Mouse (Mus musculus) liver, adult 2 months (tissue): Measurements from ENCODE around the gene Mettl17. TPM values are rescaled to one million over a fixed set of nuclear protein-coding genes. Genes with fewer than 3 reads are reported as not detected.
"Not testable (repeated sequence)": the region's sequence is repeated elsewhere in the genome, so short reads cannot be mapped to it uniquely, and the experiment has no call there.

ENCODE experiments used
- DNase-seq: peaks from one replicate; pipeline ENCODE4 v3.0.0-alpha.2; 2011; ENCODE audit warnings: low read depth, low spot score; ENCODE audit errors: extremely low read depth
- H3K27ac ChIP-seq: fragments of 200-500 bp; replicated peaks from 2 replicates; pipeline ENCODE4 v1.5.1; 2012; ENCODE audit warnings: low read depth, mild to moderate bottlenecking, control low read depth, inconsistent platforms, low read length; ENCODE audit not compliant: insufficient read depth
- H3K27me3 ChIP-seq: fragments of 200-500 bp; 2 replicates; pipeline ENCODE4 v1.6.1; 2012; ENCODE audit warnings: mild to moderate bottlenecking, moderate library complexity, low read length, inconsistent platforms; ENCODE audit not compliant: control insufficient read depth, insufficient read depth
- H3K36me3 ChIP-seq: fragments of 200-500 bp; 2 replicates; pipeline ENCODE4 v1.6.1; 2012; ENCODE audit warnings: low read length, inconsistent platforms; ENCODE audit not compliant: control insufficient read depth, insufficient read depth
- H3K4me1 ChIP-seq: fragments of 200-500 bp; 2 replicates; pipeline ENCODE4 v1.6.1; 2011; ENCODE audit warnings: low read length; ENCODE audit not compliant: control insufficient read depth, insufficient read depth
- H3K4me3 ChIP-seq: fragments of 200-500 bp; 2 replicates; pipeline ENCODE4 v1.5.1; 2011; ENCODE audit warnings: low read depth, mild to moderate bottlenecking, control low read depth, low read length, moderate library complexity; ENCODE audit not compliant: insufficient read depth
- H3K79me2 ChIP-seq: fragments of 200-500 bp; 2 replicates; pipeline ENCODE4 v1.6.1; 2012; ENCODE audit warnings: inconsistent platforms, mild to moderate bottlenecking, low read length, moderate library complexity; ENCODE audit not compliant: control insufficient read depth, insufficient read depth
- H3K9ac ChIP-seq: fragments of 200-500 bp; 2 replicates; pipeline ENCODE4 v1.6.1; 2012; ENCODE audit warnings: low read depth, mild to moderate bottlenecking, control low read depth, inconsistent platforms, low read length
- CTCF ChIP-seq: fragments of 200-500 bp; IDR thresholded peaks from 2 replicates; pipeline ENCODE4 v1.5.1; 2011; ENCODE audit warnings: low read depth, low read length, control low read depth
- POLR2A ChIP-seq: fragments of 200-500 bp; IDR thresholded peaks from 2 replicates; pipeline ENCODE4 v1.6.1; 2011; ENCODE audit warnings: low read length, control low read depth; ENCODE audit not compliant: insufficient read depth; ENCODE audit errors: extremely low read depth
- WGBS: fragments of 180-500 bp; shearing (Covaris S2); methylation state at CpG from one replicate; pipeline ENCODE4 v1.1.7; 2018; 5-methylcytosine and 5-hydroxymethylcytosine counted together
- polyA plus RNA-seq: library from polyadenylated mRNA; depleted of rRNA; stranded (reverse); fragments of >200 nt; gene quantifications from 2 replicates; pipeline ENCODE4 v1.2.3, GENCODE M21; 2012
- total RNA-seq: library from RNA; depleted of rRNA; stranded (reverse); fragments of >200 nt; gene quantifications from 2 replicates; pipeline ENCODE4 v1.2.3, GENCODE M21; 2014

Gene Mettl17
- total and polyA plus RNA-seq, 2 experiments = 14.0 to 21.0 TPM

DNA sequence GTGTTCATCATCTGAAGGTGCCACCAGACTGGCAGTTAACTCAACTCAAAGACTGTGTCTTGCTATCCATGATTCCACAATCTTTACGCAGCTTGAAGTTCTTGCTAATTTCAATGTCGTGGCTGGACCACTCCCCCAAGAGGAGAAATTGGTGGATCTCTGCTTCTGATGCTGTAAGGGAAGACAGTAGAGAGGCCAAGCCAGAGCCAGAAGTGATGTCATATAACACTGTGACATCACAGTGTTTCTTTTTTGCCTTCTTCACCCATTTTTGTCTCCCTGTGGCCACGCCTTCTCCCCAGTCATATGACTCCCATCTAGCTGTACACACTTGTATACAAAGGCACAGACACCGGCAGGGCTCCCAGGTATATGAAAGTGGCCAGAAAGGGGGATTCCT lies 33.5 kb downstream of the Mettl17 start, which contains the start of gene Tppp2:
Tppp2 (plus strand) TSS at position 301 of the 400 bp plus-strand sequence.
- Histone ChIP-seq H3K36me3 (no peaks in the 10 kb centered on the region), H3K4me3 (no peak within 1 kb of the TSS), H3K79me2 (no peaks in the 10 kb centered on the region), H3K27ac (no peak within 1 kb of the TSS), H3K27me3 (no peaks in the 10 kb centered on the region), H3K9ac (no peak within 1 kb of the TSS), H3K4me1 (peaks cover 15% of the 10 kb centered on the region)
- 93% methylated on average over 4 of the region's 4 CpGs for WGBS
- no peak for TF ChIP-seq POLR2A
- no peak for TF ChIP-seq CTCF
- no peak for DNase-seq

GRCm38 (mm10) chr14:51918966-51919365 lies 34.3 kb downstream of the Mettl17 start:
- H3K4me1 ChIP-seq = peaks cover 15% of the 10 kb centered on the region
- H3K27me3 ChIP-seq = no peaks in the 10 kb centered on the region
- no peaks in the 10 kb centered on the region for H3K36me3 ChIP-seq
- H3K27ac ChIP-seq = no peak overlapping the region
- no peaks in the 10 kb centered on the region for H3K79me2 ChIP-seq
- no peak overlapping the region for H3K9ac ChIP-seq
- H3K4me3 ChIP-seq = no peak overlapping the region
- DNase-seq = no peak
- 95% methylated on average over 4 of the region's 4 CpGs for WGBS
- TF ChIP-seq POLR2A = no peak

DNA sequence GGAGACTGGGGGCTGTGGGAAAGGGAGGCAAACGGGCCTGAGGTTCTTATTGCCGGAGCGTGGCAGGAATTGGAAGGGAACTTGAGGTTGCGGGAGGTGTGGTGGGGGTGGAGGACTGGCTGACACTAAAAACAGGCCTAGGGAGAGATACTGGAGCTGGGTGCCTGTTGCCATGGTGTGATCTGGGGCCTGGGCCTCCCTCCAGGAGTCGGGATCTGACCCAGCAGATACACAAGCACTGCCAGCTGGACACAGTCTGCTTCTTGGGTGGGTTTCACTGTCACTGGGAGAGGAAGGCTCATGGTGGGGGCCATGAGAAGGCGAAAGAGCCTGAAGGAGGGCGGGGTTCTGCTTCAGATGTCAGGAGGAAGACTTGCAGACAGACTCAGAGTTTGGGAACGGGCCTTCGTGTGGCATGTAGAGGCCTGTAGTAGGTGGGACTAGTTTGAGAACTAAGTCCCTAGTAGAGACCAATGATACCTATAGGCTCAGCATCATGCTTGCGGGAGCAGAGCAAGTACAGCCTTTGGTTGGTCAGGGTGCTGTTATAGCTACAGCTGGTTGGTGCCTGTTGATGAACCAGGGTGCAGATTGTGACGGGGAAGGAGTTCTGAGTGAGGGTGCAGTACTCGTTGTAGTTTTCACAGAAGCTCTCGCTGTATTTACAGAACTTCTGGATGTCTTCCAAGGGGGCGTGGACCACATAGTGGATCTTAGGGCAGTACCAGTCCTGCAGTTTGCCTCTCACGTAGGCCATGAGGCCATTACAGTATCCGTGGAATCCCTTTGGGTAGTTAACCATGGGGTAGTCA lies 37.3 kb downstream of the Mettl17 start:
- 57% methylated on average over 16 of the region's 16 CpGs for WGBS
- no peak overlapping the region for H3K9ac ChIP-seq

DNA sequence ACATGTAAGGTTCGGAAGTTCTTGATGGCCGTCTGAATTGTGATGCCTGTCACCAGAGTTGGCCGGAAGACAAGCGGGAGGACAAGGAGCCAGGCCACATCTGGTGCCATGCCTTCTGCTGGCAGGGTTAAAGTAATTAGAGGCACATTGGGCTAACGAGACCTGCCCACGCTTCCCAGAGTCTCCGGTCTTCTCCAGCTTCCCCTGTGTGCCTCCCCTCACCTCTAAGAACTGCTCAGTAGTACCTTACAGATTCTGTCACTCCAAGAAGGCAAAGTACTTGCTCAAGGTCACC lies 37.9 kb downstream of the Mettl17 start, which contains the start of gene Rnase13:
Rnase13 (minus strand) TSS at position 203 of the 295 bp plus-strand sequence.
- WGBS = 47% methylated on average over 7 of the region's 7 CpGs
- H3K27ac ChIP-seq = peak within 1 kb of the TSS; percentile 3
- TF ChIP-seq CTCF = no peak
- TF ChIP-seq POLR2A = no peak
- no peaks in the 10 kb centered on the region for H3K79me2 ChIP-seq
- no peak for DNase-seq
- no peak within 1 kb of the TSS for H3K4me3 ChIP-seq
- no peaks in the 10 kb centered on the region for H3K27me3 ChIP-seq
- peaks cover 8% of the 10 kb centered on the region for H3K4me1 ChIP-seq
- H3K9ac ChIP-seq = no peak within 1 kb of the TSS
- no peaks in the 10 kb centered on the region for H3K36me3 ChIP-seq

More for the DNA sequence above, 37.3 kb downstream of the Mettl17 start:
- no peaks in the 10 kb centered on the region for H3K36me3 ChIP-seq
- H3K27me3 ChIP-seq = no peaks in the 10 kb centered on the region
- DNase-seq = peak; percentile 76
- peaks cover 8% of the 10 kb centered on the region for H3K4me1 ChIP-seq
- no peak overlapping the region for H3K4me3 ChIP-seq
- H3K27ac ChIP-seq = peak overlapping the region; percentile 3
- TF ChIP-seq POLR2A (no peak), CTCF (no peak)
- H3K79me2 ChIP-seq = no peaks in the 10 kb centered on the region

GRCm38 (mm10) chr14:51922910-51923309 lies 38.3 kb downstream of the Mettl17 start:
- no peak overlapping the region for H3K27ac ChIP-seq
- H3K4me1 ChIP-seq = peaks cover 8% of the 10 kb centered on the region
- TF ChIP-seq POLR2A (no peak), CTCF (no peak)
- 94% methylated on average over 2 of the region's 2 CpGs for WGBS
- no peak overlapping the region for H3K4me3 ChIP-seq
- no peaks in the 10 kb centered on the region for H3K27me3 ChIP-seq
- DNase-seq = no peak
- H3K9ac ChIP-seq = no peak overlapping the region
- no peaks in the 10 kb centered on the region for H3K36me3 ChIP-seq
- H3K79me2 ChIP-seq = no peaks in the 10 kb centered on the region

DNA sequence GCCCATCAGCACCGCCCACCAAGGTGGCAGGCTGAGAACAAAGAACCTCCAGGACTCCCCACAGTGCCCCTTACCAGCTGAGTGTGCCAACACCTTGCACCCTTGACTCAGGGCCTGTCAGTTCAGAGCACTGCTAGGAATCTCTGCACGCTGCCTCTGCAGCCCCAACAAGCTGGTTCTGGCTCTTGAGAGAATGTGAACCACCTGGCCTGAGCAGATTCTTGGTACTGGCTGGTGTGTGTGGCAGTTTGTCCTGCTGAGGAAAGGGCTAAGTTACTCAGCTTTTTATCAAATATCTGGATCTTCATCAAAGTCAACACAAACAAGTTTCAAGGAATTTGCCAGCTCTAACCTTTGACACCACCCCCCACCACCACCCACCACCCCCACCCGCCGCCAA lies 38.9 kb downstream of the Mettl17 start:
- 89% methylated on average over 4 of the region's 4 CpGs for WGBS
- TF ChIP-seq POLR2A = no peak
- TF ChIP-seq CTCF = no peak
- no peak overlapping the region for H3K4me3 ChIP-seq

GRCm38 (mm10) chr14:51926930-51927329 lies 42.3 kb downstream of the Mettl17 start:
- WGBS = 95% methylated on average over 11 of the region's 11 CpGs
- peaks cover 18% of the 10 kb centered on the region for H3K4me1 ChIP-seq
- H3K27me3 ChIP-seq, H3K27ac ChIP-seq, DNase-seq, H3K36me3 ChIP-seq, H3K9ac ChIP-seq, H3K79me2 ChIP-seq, H3K4me3 ChIP-seq: not testable (repeated sequence)

More for the DNA sequence above, 38.9 kb downstream of the Mettl17 start:
- H3K4me1 ChIP-seq = peaks cover 8% of the 10 kb centered on the region
- H3K9ac ChIP-seq = no peak overlapping the region
- no peaks in the 10 kb centered on the region for H3K36me3 ChIP-seq
- no peaks in the 10 kb centered on the region for H3K79me2 ChIP-seq
- DNase-seq = no peak
- no peaks in the 10 kb centered on the region for H3K27me3 ChIP-seq
- no peak overlapping the region for H3K27ac ChIP-seq
